Mouse (Mus musculus) cerebellum, adult 9-11 months (tissue): ENCODE data around the gene Scd3.
"Not testable (repeated sequence)": the region's sequence is repeated elsewhere in the genome, so short reads cannot be mapped to it uniquely, and the experiment has no call there.

Source experiments
- DNase-seq: peaks from one replicate; pipeline ENCODE4 v3.0.0; 2022

Scd3 gene

DNA sequence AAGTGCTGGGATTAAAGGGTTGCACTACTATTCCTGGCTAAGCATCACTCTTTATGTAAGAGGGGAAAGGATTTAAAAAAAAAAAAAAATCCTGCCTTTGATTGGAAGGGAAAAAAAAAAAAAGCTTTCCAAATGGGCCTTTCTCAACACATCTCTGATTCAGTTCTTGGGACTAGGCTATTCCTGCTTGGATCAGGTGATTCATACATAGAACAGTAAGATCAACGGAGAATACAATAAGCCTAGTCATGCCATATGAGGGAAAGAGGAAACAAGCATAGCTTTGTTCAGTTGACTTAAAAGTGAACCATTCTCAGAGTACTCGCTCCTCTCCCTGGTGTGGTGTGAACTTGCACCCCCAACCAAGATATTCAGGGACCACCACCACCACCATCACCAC, 35.8 kb downstream of the Scd3 start:
- no peak for DNase-seq

DNA sequence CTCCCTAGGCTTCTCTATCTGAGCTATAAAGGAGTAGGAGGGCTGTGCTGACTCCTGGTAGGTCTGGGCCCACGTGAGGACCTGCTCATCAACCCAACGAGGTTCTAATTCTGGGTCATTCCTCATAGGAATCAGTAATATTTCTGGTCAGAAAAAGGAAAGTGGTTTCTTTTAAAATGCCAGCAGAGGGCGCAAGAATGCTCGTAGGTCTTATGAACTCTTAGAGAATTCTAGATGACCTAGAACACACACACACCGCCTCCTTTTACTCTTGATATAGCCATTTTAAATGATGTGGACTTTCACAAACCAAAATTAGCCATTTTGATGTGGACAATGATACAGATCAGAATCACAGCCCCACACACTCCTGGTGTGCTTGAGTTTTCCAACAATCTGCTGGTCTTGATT, 42.7 kb downstream of the Scd3 start:
- DNase-seq = peak; percentile 60

DNA sequence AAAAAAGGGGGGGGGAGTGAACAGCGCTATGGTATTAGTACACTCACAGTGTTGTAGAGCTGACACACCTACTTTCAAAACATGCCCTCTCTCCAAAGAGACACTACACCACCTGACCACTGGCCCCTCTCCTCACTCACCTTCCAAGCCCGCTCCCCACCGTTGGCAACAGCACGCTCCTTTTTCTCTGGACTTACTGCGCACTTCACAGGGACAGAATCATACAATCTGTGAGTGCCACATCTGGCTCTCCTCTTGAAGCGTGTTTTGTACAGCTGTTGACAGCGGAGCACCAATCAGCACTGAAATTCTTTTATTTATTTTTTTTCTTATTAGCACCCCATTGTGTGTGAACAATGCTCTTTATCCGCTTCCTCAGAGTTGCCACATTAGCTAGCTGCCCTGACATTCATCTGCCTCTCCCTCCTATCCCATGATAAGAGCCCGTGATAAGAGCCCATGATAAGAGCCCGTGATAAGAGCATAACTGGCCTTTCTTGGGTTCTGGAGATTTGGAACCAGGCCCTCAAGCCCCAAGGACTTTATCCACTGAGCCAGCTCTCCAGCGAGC, 43.4 kb downstream of the Scd3 start:
- DNase-seq = peak; percentile 56

DNA sequence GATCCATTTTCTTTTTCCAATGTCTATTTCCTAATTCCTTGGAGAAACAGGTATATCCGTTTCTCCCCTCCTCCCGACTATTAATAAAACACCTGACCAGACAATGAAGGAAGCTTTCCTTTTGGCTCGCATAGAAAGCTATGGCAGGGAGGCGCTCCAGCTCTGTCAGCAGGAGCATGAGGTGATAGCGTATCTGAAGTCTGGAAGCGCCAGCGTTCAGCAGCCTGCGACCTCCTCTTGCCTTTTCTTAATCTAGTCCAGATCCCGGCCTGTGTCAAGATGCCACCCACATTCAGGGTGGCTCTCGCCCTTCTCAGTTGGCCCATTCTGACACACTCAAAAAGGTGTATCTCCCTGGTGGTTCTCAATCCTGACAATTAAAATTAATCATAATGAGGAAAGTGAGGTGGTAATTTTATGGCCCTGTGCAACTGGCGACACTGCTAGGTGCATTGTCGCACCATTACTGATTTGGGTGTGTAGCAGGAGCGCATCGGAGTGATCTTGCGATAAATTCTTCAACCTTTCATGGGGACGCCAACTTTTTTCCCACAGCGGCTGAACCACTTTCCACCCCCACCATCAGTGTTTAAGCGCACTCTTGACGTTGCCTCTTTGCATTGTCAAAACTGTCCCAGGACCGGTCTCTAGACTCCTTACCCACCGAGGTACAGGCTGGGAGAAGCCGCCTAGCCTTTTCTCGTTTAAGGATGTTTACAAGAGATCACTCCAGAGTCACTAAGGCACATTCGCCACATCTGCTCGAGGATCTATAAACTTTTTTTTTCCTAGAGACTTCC, 44.4 kb downstream of the Scd3 start:
- peak; percentile 62 for DNase-seq

DNA sequence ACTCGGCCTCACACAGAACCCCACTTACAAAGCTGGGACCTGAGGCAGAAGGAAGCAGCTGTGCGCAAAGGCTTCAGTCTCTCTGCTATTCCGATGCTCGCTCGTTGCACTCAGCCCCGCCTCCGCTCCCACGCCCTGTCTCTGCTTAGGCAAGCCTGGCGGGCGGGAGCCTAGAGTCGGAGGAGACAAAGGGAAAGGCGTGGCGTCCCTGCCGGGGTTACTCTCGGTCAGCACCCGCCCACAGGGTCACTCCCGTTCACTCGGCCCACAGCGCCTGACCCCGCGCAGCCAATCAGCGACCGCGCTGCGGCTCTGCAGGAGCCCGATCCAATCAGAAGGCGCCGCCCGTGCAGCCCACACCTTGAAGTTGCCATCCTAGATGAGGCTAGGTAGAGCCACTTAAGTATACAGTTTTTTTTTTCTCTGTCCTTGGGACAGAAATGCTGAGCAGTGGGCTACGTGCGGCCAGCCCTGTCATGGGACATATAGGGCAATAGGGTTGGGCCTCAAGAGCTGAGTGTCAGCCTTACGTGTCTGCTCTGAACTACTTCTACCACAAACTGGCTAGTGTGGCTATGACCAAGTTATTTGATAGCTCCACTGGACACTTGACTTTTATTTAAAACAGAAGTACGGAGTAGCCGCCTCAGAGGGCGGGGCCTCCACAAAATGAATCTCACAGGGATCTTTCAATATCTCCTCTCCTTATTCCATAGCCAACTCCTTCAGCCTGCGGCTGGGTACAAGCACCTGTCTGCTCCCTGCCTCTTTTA, 45.2 kb downstream of the Scd3 start:
- DNase-seq = peak; percentile 97

DNA sequence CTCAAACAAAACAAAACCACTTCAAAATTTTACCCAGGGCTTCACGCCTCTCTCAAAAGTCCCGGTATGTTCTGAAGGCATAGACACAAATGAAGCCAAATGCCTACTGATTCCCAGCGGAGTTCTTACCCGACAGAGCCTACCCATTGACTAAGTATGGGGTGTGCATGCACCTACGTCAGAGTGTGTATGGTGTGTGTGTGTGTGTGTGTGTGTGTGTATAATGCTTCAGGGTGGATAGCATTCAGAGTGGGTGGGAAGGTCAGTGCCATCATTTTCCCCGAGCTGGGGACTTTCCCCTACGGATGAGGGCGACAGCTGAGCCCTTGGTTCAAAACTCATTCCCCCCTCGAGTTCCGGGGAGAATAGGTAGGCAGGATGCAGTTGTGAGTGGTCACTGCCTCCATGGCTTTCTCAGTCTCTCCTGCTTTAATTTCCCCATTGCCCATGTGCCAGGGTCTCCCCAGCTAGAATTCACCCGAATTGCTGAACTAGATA, 45.8 kb downstream of the Scd3 start:
- DNase-seq = no peak

DNA sequence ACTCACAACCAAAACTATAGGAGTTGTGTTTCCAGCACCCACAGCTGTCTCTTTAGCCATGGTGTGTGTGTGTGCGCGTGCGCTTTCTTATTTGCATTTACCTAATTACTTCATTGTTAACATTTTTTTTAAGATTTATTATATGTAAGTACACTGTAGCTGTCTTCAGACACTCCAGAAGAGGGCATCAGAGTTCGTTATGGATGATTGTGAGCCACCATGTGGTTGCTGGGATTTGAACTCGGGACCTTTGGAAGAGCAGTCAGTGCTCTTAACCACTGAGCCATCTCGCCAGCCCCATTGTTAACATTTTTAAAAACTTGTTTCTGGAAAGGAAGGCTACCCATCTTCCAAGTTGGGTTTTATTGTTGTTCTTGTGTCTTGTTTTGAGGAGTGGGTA, 48.1 kb downstream of the Scd3 start:
- not testable (repeated sequence) for DNase-seq

DNA sequence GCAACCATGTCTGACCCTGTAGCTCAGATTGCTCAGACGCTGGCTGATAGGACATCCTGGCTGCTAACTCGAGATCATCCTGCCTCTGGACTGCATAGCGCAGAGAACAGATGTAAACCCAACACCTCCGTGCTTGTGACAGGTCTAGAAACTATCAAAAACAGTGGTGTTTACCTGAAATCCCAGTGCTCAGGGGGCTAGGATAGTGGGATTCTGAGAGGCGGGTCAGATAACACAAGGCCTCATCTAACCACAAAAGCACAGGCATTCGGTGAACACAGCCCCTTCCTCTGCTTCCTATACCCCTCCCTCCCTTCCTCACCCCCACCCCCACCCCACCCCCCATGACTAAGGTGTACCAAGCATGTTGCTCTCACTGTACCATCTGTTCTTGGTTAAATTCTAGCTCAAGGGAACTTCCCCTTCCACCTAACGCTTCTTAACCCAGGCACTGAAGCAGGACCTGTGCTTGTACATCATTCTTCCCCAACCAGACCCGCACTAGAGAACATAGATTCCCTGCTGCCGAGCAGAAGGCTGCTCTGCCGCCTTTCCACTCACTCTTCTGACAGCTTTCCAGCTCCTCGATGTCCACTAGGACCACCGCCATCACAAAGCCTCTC, 49.0 kb downstream of the Scd3 start:
- DNase-seq = no peak

DNA sequence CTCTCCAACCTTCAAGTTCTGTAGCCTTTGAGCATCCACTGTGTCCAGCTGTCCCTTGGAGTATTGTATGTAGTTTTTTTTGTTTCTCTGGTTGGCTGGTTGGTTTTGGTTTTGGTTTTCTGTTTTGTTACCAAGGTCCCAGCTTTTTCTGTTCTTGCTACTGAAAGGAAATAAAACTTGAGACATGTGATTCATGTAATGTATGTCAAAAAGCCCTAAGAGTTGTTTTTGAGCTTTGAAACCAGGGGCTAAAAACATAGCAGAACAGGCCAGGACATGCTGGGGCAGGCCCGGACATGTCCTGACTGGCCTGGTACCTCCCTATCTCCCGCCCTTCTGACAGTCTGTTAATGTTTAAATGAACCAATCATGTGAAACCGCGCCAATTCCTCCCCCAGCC, 51.0 kb downstream of the Scd3 start:
- not testable (repeated sequence) for DNase-seq

DNA sequence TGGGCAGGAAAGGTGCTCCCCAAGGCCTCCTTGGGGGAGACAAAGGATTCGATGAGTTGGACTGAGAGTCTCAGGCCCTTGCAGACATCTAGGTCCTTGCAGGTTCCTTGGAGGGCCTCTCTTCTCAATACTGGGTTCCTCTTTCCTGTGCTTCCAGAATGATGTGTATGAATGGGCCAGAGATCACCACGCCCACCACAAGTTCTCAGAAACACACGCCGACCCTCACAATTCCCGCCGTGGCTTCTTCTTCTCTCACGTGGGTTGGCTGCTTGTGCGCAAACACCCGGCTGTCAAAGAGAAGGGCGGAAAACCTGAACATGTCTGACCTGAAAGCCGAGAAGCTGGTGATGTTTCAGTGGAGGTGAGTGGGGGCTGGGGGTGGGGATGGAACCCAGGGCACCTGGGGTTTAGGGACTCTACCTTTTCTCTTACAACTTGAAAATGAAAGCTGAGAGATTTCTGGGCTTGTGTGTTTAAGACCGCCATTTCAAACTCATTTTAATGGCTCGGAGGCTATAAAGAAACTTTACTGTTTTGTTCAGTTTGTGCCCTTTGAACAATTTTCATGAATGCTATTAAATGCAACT, 54.4 kb downstream of the Scd3 start:
- no peak for DNase-seq

DNA sequence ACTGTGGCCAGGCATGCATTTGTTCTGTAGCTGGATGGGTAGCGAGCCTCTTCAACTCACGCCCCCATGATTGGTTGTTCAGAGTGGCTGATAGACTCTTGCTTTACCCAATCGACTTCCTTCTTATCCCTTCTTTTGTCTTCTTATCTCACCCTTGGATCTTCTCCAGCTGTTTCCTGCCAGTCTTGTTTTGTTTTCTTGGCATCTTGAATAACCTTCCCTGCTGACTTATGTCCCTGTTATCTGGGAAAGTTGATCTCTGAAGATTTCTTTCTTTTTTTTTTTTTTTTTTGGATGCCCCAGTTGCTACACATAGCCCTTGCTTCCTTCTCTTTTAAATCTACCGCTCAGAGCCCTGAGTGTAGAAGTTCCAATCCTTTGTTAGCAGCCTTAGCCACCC, 56.4 kb downstream of the Scd3 start:
- no peak for DNase-seq

DNA sequence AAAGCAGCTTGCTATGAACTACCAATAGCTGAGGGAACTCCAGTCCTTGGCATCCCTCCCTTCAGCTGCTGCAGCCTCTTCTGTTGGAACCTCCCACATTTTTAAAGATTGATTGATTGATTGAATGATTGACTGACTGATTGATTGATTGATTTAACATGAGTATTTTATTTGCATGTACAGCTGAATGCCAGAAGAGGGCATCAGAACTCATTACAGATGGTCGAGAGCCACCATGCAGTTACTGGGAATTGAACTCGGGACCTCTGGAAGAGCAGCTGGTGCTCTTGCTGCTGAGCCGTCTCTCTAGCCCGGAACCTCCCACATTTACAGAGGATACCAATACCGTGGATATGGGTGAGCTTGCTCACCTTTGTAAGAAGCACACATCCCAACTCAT, 57.4 kb downstream of the Scd3 start:
- DNase-seq = no peak

DNA sequence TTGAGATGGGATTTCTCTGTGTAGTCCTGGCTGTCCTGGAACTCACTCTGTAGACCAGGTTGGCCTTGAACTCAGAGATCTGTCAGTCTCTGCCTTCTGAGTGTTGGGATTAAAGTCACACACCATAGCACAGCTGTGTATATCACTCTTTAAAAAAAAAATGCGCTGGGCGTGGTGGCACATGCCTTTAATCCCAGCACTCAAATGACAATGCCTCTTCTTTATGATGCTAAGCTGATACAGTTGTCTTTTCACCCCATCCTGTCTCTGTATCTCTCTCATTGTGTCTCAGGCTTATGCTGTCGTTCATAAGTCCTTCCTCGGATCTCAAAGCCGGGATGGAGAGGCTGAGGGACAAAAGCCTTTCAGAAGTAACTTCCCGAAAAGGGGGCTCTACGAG, 58.7 kb downstream of the Scd3 start:
- DNase-seq = no peak

DNA sequence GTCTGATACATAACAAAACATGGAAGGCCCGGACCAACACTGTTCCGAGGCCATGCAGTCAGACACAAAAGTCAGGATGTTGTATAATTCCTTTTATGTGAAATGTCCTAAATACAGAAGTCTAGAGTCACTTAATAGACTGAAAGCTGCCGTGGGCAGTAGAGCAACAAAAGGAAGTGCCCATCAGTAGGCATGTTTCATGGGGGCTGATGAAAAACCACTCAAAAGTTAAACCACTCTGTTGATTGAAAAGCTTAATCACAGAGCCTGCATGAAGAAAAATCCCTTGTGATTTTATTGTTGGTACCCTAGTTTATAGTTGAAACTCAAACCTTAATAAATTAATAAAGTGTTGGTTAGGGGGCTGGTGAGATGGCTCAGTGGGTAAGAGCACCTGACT, 60.5 kb downstream of the Scd3 start:
- DNase-seq = no peak

DNA sequence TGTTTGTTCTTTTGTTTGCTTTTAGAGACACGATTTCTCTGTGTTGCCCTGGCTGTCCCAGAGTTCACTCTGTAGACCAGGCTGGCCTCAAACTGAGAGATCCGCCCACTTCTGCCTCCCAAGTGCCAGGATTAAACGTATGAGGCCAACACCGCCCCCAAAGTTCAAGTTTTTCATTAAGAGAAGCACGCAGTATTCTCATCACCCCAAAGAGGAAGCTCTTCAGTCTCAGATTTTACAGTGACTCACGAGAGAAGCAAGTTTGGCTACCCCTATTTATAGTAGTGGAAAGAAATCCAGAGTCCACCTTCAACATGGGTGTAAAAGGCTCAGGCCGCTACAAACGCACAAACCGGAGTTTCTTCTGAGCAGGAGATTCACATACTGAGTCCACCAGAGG, 61.2 kb downstream of the Scd3 start:
- DNase-seq = no peak

DNA sequence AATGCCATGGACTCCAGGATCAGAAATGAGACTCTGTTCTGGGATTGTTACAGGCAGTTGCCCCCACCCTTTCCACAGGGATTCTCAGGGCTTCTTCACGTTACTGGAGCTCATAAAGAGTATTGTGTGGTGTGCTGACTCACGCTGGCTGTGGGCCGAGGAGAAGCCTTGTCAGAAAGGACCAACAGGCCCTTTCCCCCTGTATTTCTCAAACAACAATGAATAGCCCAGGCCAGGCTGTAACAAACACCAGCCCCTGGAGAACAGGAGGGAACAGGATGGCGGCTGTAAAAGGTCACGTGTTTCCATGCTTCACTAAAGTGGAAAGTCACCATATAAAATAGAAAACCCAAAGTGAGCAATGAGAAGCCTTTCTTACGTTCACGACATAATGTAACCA, 62.2 kb downstream of the Scd3 start:
- no peak for DNase-seq

DNA sequence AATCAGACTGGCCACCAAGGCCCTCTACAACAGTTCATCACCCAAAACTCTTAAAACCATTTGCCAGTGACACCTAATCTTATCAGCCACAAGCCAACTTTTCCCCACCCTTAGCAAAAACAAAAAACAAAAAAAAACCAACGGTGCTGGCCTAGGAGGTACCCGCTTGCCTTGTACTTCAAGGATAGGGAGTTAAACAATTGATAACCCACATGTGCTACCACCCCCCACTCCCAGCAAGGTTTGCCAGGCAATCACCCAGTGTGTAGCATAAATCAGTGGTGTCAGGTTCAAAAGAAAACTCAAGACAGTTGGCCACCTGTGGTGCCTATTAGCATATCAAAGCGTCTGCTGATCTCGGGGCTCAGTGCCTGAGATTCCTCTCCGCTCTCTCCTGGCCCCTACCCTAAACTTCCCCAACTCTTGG, 62.9 kb downstream of the Scd3 start:
- peak; percentile 50 for DNase-seq

DNA sequence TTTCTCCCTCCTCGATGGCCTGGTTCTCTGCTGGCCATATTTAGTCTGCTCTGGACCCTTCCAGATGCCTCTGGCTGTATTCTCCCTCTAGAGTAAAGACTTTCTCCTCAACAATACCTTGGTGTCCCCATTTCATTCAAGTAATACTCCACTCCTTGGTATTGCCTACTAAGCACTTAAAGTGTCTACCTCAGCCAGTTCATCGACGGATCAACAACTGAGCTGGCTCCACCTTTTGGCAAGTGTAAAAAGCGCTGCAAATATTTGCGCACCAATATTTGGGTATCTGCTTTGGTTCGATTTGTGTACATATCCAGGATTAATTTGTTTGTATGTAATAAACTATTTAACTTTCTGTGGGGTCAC, 63.4 kb downstream of the Scd3 start:
- no peak for DNase-seq

DNA sequence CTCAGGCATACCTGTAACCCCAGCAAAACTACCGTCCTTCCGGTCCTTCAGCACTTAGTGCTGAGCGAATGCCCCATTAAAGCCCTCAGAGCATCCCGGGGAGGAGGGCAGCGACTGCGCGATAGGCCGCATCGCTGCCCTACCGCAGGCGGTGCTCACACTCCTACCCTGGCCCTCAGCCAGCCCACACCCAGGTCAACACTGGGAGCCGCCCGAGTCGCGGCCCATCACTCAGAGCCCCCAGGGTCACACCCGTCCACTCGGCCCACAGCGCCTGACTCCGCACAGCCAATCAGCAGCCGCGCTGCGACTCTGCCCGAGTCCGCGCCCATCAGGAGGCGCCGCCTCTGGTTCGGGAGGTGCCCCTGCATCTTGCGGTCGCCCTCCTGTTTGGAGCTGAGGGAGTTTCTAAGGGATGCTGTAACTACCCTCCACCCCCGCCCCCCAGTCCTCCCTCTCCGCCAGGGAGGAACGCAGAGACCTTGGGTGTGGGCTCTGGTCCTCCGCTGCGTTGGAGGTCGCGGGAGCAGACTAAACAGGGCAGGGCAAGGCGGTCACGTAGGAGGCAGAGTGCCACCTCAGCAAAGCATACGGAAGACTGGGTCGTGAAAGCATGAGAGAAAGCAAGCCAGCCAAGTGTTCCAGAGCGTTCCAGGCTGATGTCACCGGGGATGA, 63.9 kb downstream of the Scd3 start:
- DNase-seq = peak; percentile 94

DNA sequence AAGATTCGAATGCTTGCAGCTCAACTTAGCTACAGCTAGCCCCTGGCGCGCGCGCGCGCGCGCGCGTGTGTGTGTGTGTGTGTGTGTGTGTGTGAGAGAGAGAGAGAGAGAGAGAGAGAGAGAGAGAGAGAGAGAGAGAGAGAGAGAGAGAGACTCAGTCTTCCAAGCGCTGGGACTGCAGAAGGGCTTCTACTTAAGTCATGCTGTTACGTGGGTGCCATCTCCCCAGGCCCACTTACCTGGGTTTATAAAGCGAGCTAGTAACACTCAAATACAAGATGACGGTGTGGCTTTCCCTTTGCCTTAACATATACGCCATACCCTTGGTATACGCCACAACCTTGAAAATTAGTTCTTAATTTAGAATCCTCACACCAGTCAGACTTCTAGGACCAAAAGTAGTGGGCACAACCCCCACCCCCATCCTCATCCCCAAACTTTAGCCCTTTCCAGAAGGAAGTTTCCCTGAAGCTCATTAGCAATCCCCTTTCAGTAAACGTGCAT, 64.5 kb downstream of the Scd3 start:
- no peak for DNase-seq

DNA sequence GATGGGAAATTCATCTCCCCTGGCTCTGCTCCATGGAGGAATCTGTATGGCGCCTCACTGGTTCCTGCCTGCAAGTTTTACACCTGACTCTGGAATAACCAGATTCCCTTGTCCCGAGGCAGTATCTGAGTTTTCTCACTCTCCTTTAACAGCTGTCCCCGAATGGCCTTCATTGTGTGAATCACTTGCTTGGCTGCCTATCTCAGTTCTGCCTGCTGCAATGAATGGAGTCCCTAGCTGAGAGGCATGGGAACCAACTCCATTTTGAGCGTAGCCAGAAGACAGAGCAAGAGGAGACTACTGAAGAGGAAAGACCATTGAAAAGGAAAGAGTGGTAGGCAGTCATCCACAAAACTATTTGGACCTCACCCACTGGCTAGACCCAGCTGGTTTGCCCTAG, 70.6 kb downstream of the Scd3 start:
- no peak for DNase-seq

DNA sequence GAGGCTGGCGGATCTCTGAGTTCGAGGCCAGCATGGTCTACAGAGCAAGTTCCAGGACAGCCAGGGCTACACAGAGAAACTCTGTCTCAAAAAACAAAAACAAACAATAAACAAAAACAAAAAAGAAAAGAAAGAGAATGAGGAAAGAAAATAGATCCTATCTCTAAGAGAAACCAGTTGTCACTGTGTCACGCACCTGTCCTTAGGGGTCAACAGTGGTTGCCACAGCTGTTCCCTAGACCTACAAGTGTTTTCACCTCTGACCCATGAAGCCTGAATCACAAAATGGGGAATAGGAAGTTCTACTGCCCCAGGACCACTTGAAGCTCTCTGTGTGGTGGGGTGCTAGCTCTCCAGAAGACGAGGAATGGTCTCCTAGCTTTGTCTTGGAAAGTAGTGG, 71.4 kb downstream of the Scd3 start:
- no peak for DNase-seq
